Mouse (Mus musculus): ENCODE measurements around the gene G6pc3. TPM values are rescaled to one million over a fixed set of nuclear protein-coding genes. Genes with fewer than 3 reads are reported as not detected.

Gene G6pc3
- total RNA-seq, 2 experiments from 2014 or later, result 49.2 to 49.5 TPM

- DNase-seq (ENCODE audit: low spot score in 2 of 2), result no peak
These were observed 28.5 kb downstream of the G6pc3 start for GRCm38 (mm10) chr11:102217876-102218430.

GRCm38 (mm10) chr11:102218783-102219182, 29.4 kb downstream of the G6pc3 start:
- DNase-seq (ENCODE audit: low spot score in 2 of 2), result peak; percentile 91 to 94

DNA sequence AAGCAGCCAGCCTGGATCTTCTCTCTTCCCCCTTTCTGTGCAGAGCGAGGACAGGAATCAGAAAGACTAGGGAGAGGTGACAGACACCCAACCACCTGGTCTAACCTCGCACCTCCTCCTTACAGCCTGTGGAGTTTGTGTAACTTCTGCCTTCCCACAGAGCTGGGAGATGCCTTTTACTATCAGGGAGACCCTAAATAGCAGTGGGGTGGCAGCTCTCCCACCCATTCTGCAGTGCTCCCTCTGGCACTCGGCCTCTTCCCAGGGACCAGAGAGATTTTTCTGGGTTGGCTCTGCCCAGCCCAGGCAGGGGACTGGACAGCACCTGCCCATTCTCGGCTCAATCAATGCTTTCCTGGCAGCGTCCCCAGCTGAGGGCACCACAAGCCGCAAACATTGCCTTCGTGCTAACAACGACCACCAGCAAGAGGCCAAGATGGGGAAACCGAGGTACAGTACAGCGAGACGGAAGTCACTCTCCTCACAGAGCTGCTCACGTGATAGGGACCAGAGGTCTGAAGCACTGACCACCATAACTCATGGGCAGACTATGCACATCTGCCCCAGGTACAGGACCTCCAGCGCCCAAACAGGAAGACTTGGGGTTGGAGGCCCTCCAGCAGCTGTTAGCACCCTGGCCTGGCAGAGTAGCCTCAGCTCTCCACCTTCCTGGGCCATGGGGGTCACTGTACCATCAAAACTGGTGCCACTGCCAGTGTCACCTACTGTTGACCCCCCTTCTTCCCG, 30.0 kb downstream of the G6pc3 start:
- no peak for DNase-seq (ENCODE audit: low spot score in 2 of 2)

GRCm38 (mm10) chr11:102219994-102220346, 30.6 kb downstream of the G6pc3 start:
- no peak for DNase-seq (ENCODE audit: low spot score in 2 of 2)

DNA sequence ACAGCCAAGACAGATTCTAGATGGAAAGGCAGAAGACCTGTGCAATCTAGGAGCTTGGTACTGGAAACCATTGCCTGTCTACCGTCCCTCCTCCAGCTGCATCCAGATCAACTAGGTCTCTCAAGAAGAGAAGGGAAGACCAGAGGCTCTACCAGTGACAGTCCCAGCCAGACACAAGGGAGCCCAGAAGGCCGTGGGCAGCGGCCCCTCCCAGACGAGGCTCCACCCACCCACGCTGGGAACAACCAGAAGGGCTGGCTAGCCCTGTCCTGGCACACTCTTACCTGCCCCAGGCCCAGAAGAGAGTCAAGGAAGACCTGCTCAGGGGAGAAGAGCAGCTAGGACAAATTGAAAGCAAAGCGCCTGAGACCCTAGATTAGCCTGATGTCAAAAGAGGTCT, 31.0 kb downstream of the G6pc3 start:
- DNase-seq (ENCODE audit: low spot score in 2 of 2), result no peak

- no peak for DNase-seq (ENCODE audit: low spot score in 2 of 2)
These were observed 32.0 kb downstream of the G6pc3 start for GRCm38 (mm10) chr11:102221243-102221953.

GRCm38 (mm10) chr11:102221954-102222351, 32.5 kb downstream of the G6pc3 start:
- no peak for DNase-seq (ENCODE audit: low spot score in 2 of 2)

- DNase-seq (ENCODE audit: low spot score in 2 of 2), result no peak
These were observed 33.7 kb downstream of the G6pc3 start for GRCm38 (mm10) chr11:102223166-102223565.

- DNase-seq (ENCODE audit: low spot score in 2 of 2), result no peak
These were observed 35.3 kb downstream of the G6pc3 start for GRCm38 (mm10) chr11:102224686-102225085.

DNA sequence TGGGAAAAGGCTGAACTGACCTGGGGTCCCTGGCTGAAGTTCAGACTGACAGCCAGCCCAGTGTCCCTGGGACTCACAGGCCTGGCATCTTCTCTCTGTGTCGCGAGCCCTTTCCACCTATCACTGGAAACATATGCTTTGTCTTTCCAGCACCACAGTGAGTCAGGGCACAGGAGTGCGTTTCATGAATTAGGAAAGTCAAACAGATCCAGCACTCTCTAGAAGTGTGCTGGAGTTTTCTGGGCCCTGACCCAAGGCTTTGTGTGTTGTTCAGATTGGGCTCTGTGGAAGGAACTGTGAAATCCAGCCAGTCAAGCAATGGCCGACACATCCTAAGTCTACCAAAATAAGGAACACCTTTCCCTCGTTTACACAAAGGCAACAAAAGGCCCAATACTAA, 35.8 kb downstream of the G6pc3 start:
- no peak for DNase-seq (ENCODE audit: low spot score in 2 of 2)

- no peak for DNase-seq (ENCODE audit: low spot score in 2 of 2)
These were observed 36.9 kb downstream of the G6pc3 start for GRCm38 (mm10) chr11:102226067-102226978.

GRCm38 (mm10) chr11:102227270-102228190, 38.1 kb downstream of the G6pc3 start:
- DNase-seq (ENCODE audit: low spot score in 2 of 2), result no peak

- no peak for DNase-seq (ENCODE audit: low spot score in 2 of 2)
These were observed 38.7 kb downstream of the G6pc3 start for GRCm38 (mm10) chr11:102228191-102228545.

GRCm38 (mm10) chr11:102228646-102229268, 39.3 kb downstream of the G6pc3 start:
- DNase-seq (ENCODE audit: low spot score in 2 of 2), result no peak

DNA sequence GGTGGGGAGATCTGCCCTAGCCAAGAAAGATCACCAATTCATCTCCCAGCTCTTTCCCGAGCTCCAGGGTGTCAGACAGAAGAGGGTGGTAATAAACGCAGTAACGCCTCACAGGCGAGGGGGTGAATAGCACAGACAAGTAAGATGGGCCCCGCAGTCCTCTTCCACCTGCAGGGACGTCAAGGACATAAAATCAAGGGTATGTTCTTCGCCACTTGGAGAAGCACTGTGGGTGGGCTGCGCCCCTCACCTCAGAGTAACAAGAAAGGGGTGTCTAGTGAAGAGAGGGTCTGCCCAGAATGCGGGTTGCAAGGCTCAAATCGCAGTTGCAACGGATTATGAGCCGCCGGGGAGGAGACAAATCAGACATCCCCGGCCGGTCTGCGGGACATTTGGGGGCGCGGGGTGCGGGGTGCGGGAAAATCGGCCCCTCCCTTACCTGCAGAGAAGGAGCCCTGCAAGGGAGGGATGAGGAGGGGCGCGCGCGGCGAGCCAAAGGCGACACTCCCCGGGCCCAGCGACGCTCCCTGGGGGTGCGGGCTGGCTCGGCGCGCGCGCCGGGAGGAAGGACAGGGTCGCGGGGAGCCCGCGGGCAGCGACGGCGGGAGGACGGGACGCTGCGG, 40.0 kb downstream of the G6pc3 start:
- DNase-seq (ENCODE audit: low spot score in 2 of 2), result no peak

GRCm38 (mm10) chr11:102230006-102230741, 40.8 kb downstream of the G6pc3 start, which contains the start of gene Hdac5:
TSS of gene Hdac5 (minus strand) at chr11:102230166.
- peak; percentile 91 to 98 for DNase-seq (ENCODE audit: low spot score in 2 of 2)

GRCm38 (mm10) chr11:102236022-102236421, 46.6 kb downstream of the G6pc3 start:
- no peak for DNase-seq (ENCODE audit: low spot score in 2 of 2)

DNA sequence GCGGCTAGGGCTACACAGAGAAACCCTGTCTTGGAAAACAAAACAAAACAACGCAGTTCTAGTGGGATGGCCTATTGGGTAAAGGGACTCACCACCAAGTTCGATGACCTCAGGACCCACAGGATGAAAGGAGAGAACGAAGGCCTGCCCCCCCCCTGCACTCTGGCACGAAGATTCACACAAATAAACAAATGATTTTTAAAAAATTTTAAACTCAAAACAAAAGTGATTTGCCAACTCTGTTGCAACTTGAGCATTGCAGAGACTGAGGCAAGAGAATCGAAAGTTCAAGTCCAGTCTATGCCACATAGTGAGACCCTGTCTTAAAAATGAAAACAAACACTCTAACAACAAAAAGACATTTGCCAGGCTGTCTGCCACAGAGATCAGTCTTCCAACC, 51.2 kb downstream of the G6pc3 start:
- DNase-seq (ENCODE audit: low spot score in 2 of 2), result no peak

- no peak for DNase-seq (ENCODE audit: low spot score in 2 of 2)
These were observed 51.8 kb downstream of the G6pc3 start for GRCm38 (mm10) chr11:102241246-102241645.

Measured in layer of hippocampus, postnatal 14 days (tissue).